26 mouse cellular contexts compared by ENCODE assay signal in the genomic region with DNA sequence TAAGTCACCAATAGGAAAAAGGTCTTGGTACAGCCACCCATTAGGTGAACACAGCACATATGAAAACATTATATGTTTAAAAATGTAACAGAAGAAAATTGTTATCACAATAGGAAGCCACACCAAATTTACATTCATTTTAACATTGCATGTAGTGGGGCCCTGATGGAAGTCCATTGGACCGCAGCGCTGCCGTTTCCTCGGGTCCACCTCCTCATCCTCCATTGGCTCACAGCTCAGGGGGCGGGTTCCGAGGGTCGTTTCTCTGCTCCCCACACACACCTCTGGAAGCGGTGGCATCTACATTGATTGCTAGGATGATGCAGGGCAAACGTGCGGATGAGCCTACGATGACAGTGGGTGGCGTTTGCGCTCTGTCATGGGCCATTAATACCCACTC.
A peak's percentile ranks its signal among the peaks of the same experiment; 100 is the strongest.
DNase-seq lines count a peak whose midpoint lies in the region; ATAC-seq and TF ChIP-seq lines count a peak whose summit lies in the region.
"Had no signal": no experiment of that assay in that cellular context is flagged by ENCODE, and none has a peak within 500 bp of the region (broad histone marks: within the 10 kb centered on the region; RNA-seq: fewer than 3 reads in every experiment).

No protein-coding gene starts in this region.

- intact Hi-C loops in gastrocnemius, adult 2 months (cut with DNase I) = no loop called here
- intact Hi-C loops in gastrocnemius, postnatal 36 days (cut with DNase I) = no loop called here

- no peaks in the 10 kb centered on the region for H3K9me3 ChIP-seq in heart, embryonic 11.5 days (replicated peaks; ENCODE audit: control insufficient read depth, low read length)
- H3K9me3 ChIP-seq in midbrain, embryonic 13.5 days = no peaks in the 10 kb centered on the region
- H3K9me3 ChIP-seq: embryonic facial prominence, embryonic 12.5 days; hindbrain, embryonic 12.5 days; intestine, embryonic 15.5 days; limb, embryonic 10.5 days; limb, embryonic 15.5 days; liver, embryonic 13.5 days had no signal

- peak; percentile 50 for DNase-seq in gastrocnemius, adult 2 months
- no peak for DNase-seq in gastrocnemius, postnatal 36 days
- DNase-seq in heart, postnatal 4 days = peak; percentile 9
- DNase-seq in kidney, postnatal 36 days = peak; percentile 32 to 33
- DNase-seq in kidney, adult 18-20 months = no peak
- DNase-seq: B cell, adult 2 months; cerebellum, adult 11 months; cerebellum, adult 9-11 months; embryo, embryonic 11 days; layer of hippocampus, postnatal 36 days; liver, embryonic 13.5 days; lung, adult 18-20 months; midbrain, embryonic 14.5 days; retina, postnatal 1 day; right cerebral cortex, postnatal 14 days had no signal

- 86% methylated on average over 13 of the region's 13 CpGs for WGBS in heart, embryonic 11.5 days (ENCODE audit: insufficient replicate concordance)
- WGBS in midbrain, embryonic 13.5 days = 90% methylated on average over 13 of the region's 13 CpGs

- H3K27me3 ChIP-seq in heart, embryonic 11.5 days (ENCODE audit: control insufficient read depth, insufficient read depth, low read length) = no peaks in the 10 kb centered on the region
- no peaks in the 10 kb centered on the region for H3K27me3 ChIP-seq in midbrain, embryonic 13.5 days
- H3K27me3 ChIP-seq: embryonic facial prominence, embryonic 12.5 days; hindbrain, embryonic 12.5 days; intestine, embryonic 15.5 days; limb, embryonic 15.5 days; liver, embryonic 13.5 days had no signal

- H3K9ac ChIP-seq in heart, embryonic 11.5 days (ENCODE audit: low read depth, low read length) = no peak overlapping the region
- H3K9ac ChIP-seq in midbrain, embryonic 13.5 days (replicated peaks) = no peak overlapping the region
- H3K9ac ChIP-seq: embryonic facial prominence, embryonic 12.5 days; hindbrain, embryonic 12.5 days; intestine, embryonic 15.5 days; limb, embryonic 15.5 days; liver, embryonic 13.5 days had no signal

- no peak overlapping the region for H3K4me2 ChIP-seq in heart, embryonic 11.5 days
- H3K4me2 ChIP-seq in midbrain, embryonic 13.5 days (replicated peaks) = no peak overlapping the region
- H3K4me2 ChIP-seq: embryonic facial prominence, embryonic 12.5 days; hindbrain, embryonic 12.5 days; intestine, embryonic 15.5 days; limb, embryonic 15.5 days; liver, embryonic 13.5 days had no signal

- TF ChIP-seq CTCF in gastrocnemius, adult 2 months (IDR thresholded peaks at IDR 0.05) = no peak

- H3K4me1 ChIP-seq in heart, embryonic 11.5 days (ENCODE audit: control insufficient read depth, insufficient read depth, low read length) = no peaks in the 10 kb centered on the region
- H3K4me1 ChIP-seq in midbrain, embryonic 13.5 days (replicated peaks) = no peaks in the 10 kb centered on the region
- H3K4me1 ChIP-seq: embryonic facial prominence, embryonic 12.5 days; intestine, embryonic 15.5 days; limb, embryonic 15.5 days; liver, embryonic 13.5 days had no signal

- H3K4me3 ChIP-seq in gastrocnemius, adult 2 months = no peak overlapping the region
- H3K4me3 ChIP-seq in heart, embryonic 11.5 days (ENCODE audit: low read depth, low read length) = no peak overlapping the region
- no peak overlapping the region for H3K4me3 ChIP-seq in midbrain, embryonic 13.5 days (replicated peaks)
- H3K4me3 ChIP-seq: embryonic facial prominence, embryonic 12.5 days; hindbrain, embryonic 12.5 days; intestine, embryonic 15.5 days; limb, embryonic 10.5 days; limb, embryonic 15.5 days; liver, embryonic 13.5 days had no signal

- no peaks in the 10 kb centered on the region for H3K36me3 ChIP-seq in heart, embryonic 11.5 days (ENCODE audit: control insufficient read depth, insufficient read depth, low read length)
- no peaks in the 10 kb centered on the region for H3K36me3 ChIP-seq in midbrain, embryonic 13.5 days
- H3K36me3 ChIP-seq: embryonic facial prominence, embryonic 12.5 days; hindbrain, embryonic 12.5 days; intestine, embryonic 15.5 days; limb, embryonic 10.5 days; limb, embryonic 15.5 days; liver, embryonic 13.5 days had no signal

- no peak overlapping the region for H3K27ac ChIP-seq in gastrocnemius, adult 2 months
- H3K27ac ChIP-seq in heart, embryonic 11.5 days (ENCODE audit: low read depth, low read length) = no peak overlapping the region
- H3K27ac ChIP-seq in midbrain, embryonic 13.5 days = no peak overlapping the region
- H3K27ac ChIP-seq: embryonic facial prominence, embryonic 12.5 days; hindbrain, embryonic 12.5 days; hindbrain, postnatal 0 days; intestine, embryonic 15.5 days; limb, embryonic 10.5 days; limb, embryonic 15.5 days; liver, embryonic 13.5 days had no signal

- no peak for ATAC-seq in heart, embryonic 11.5 days (replicated peaks; ENCODE audit: insufficient number of reproducible peaks, low FRiP score, low TSS enrichment)
- ATAC-seq in neutrophil, adult 5-6 weeks (ENCODE audit: extremely low read depth, insufficient number of reproducible peaks, low FRiP score, poor library complexity, severe bottlenecking) = peak; percentile 44
- ATAC-seq in midbrain, embryonic 13.5 days = no peak
- ATAC-seq: forebrain, embryonic 14.5 days; hindbrain, postnatal 0 days; intestine, embryonic 15.5 days; lung, postnatal 0 days had no signal

Comparison
In these comparisons a context has a peak if more than half of its experiments do, and no peak if none do; other contexts are left out.
1. DNase-seq: peak in gastrocnemius, adult 2 months (single experiment), heart, postnatal 4 days (single experiment) and kidney, postnatal 36 days (2 of 2); none in gastrocnemius, postnatal 36 days (0 of 2) and kidney, adult 18-20 months (single experiment).